Mouse (Mus musculus): ENCODE data around the gene Tspan14. TPM values are rescaled to one million over a fixed set of nuclear protein-coding genes. Genes with fewer than 3 reads are reported as not detected.

Gene Tspan14
- polyA plus RNA-seq, 1 experiment from 2014 or later, result 51.5 TPM

GRCm38 (mm10) chr14:40873961-40874360, 92.6 kb downstream of the Tspan14 start:
- Histone ChIP-seq H3K79me2 (ENCODE audit: inconsistent target) (no peaks in the 10 kb centered on the region), H3K4me3 (ENCODE audit: inconsistent target) (no peak overlapping the region), H3K36me3 (ENCODE audit: inconsistent target) (no peaks in the 10 kb centered on the region), H3K27ac (no peak overlapping the region)
- WGBS (ENCODE audit: missing documents), result 96% methylated on average over 5 of the region's 5 CpGs

GRCm38 (mm10) chr14:40870598-40870997, 96.0 kb downstream of the Tspan14 start:
- H3K27ac ChIP-seq, result no peak overlapping the region
- H3K4me3 ChIP-seq (ENCODE audit: inconsistent target), result no peak overlapping the region
- no peaks in the 10 kb centered on the region for H3K36me3 ChIP-seq (ENCODE audit: inconsistent target)
- 82% methylated on average over 3 of the region's 3 CpGs for WGBS (ENCODE audit: missing documents)
- no peaks in the 10 kb centered on the region for H3K79me2 ChIP-seq (ENCODE audit: inconsistent target)

GRCm38 (mm10) chr14:40864811-40865514, 101.6 kb downstream of the Tspan14 start:
- H3K79me2 ChIP-seq (ENCODE audit: inconsistent target), result no peaks in the 10 kb centered on the region
- 91% methylated on average over 6 of the region's 6 CpGs for WGBS (ENCODE audit: missing documents)
- no peaks in the 10 kb centered on the region for H3K36me3 ChIP-seq (ENCODE audit: inconsistent target)
- no peak overlapping the region for H3K27ac ChIP-seq
- H3K4me3 ChIP-seq (ENCODE audit: inconsistent target), result no peak overlapping the region

GRCm38 (mm10) chr14:40863659-40864058, 102.9 kb downstream of the Tspan14 start:
- Histone ChIP-seq H3K4me3 (ENCODE audit: inconsistent target) (no peak overlapping the region), H3K36me3 (ENCODE audit: inconsistent target) (no peaks in the 10 kb centered on the region), H3K79me2 (ENCODE audit: inconsistent target) (no peaks in the 10 kb centered on the region), H3K27ac (no peak overlapping the region)
- WGBS (ENCODE audit: missing documents), result 92% methylated on average over 3 of the region's 3 CpGs

- Histone ChIP-seq H3K4me3 (ENCODE audit: inconsistent target) (no peak overlapping the region), H3K36me3 (ENCODE audit: inconsistent target) (no peaks in the 10 kb centered on the region), H3K79me2 (ENCODE audit: inconsistent target) (no peaks in the 10 kb centered on the region), H3K27ac (no peak overlapping the region)
Measured at GRCm38 (mm10) chr14:40863022-40863421, 103.6 kb downstream of the Tspan14 start.

Other genes starting within 250 kb of the Tspan14 start
- 0.16 to 0.45 TPM (median 0.20 TPM) in 3 replicates for gene Sh2d4b, start 73.5 kb downstream of the Tspan14 start, polyA plus RNA-seq (2018)
- 20.9 to 32.3 TPM (median 29.6 TPM) in 3 replicates for gene Fam213a, start 47.0 kb upstream of the Tspan14 start, polyA plus RNA-seq (2018)
- not detected in 3 replicates for gene Dydc2, start 102.4 kb upstream of the Tspan14 start, polyA plus RNA-seq (2018)
- not detected in 3 replicates for gene Dydc1, start 106.1 kb upstream of the Tspan14 start, polyA plus RNA-seq (2018)
- gene Mat1a, start 138.2 kb upstream of the Tspan14 start, polyA plus RNA-seq (2018), result not detected in 3 replicates
- gene Sftpa1, start 165.0 kb upstream of the Tspan14 start, polyA plus RNA-seq (2018), result not detected in 3 replicates
- not detected in 3 replicates for gene Mbl1, start 184.7 kb upstream of the Tspan14 start, polyA plus RNA-seq (2018)
- not detected in 3 replicates for gene Sftpd, start 218.3 kb upstream of the Tspan14 start, polyA plus RNA-seq (2018)